Comparison of ENCODE assay signal across 12 mouse cellular contexts in genomic region chr9:42672982-42673381, GRCm38 (mm10).
DNase-seq lines count a peak whose midpoint lies in the region; ATAC-seq and TF ChIP-seq lines count a peak whose summit lies in the region.
"Had no signal": no experiment of that assay in that cellular context is flagged by ENCODE, and none has a peak within 500 bp of the region (broad histone marks: within the 10 kb centered on the region; RNA-seq: fewer than 3 reads in every experiment).

No protein-coding gene starts in this region.

- no peak for TF ChIP-seq POLR2A in limb, embryonic 14.5 days (IDR thresholded peaks at IDR 0.05; ENCODE audit: borderline replicate concordance, extremely low read depth, insufficient read depth, insufficient read length)

- no peaks in the 10 kb centered on the region for H3K36me3 ChIP-seq in heart, embryonic 16.5 days (ENCODE audit: control insufficient read depth, insufficient read depth)
- H3K36me3 ChIP-seq in heart, embryonic 11.5 days (ENCODE audit: control insufficient read depth, insufficient read depth, low read length) = no peaks in the 10 kb centered on the region
- H3K36me3 ChIP-seq in midbrain, embryonic 10.5 days = no peaks in the 10 kb centered on the region
- H3K36me3 ChIP-seq in midbrain, embryonic 16.5 days (ENCODE audit: control insufficient read depth, insufficient read depth, low read length) = no peaks in the 10 kb centered on the region
- no peaks in the 10 kb centered on the region for H3K36me3 ChIP-seq in limb, embryonic 14.5 days (ENCODE audit: control insufficient read depth, insufficient read depth, low read length)
- H3K36me3 ChIP-seq in stomach, postnatal 0 days (ENCODE audit: control insufficient read depth, insufficient read depth, low read length) = no peaks in the 10 kb centered on the region
- H3K36me3 ChIP-seq: embryonic facial prominence, embryonic 15.5 days had no signal

- 73% methylated on average over 8 of the region's 8 CpGs for WGBS in heart, embryonic 16.5 days
- 71% methylated on average over 8 of the region's 8 CpGs for WGBS in heart, embryonic 11.5 days (ENCODE audit: insufficient replicate concordance)
- WGBS in midbrain, embryonic 10.5 days = 81% methylated on average over 8 of the region's 8 CpGs
- WGBS in midbrain, embryonic 16.5 days = 56% methylated on average over 8 of the region's 8 CpGs
- 32% methylated on average over 8 of the region's 8 CpGs for WGBS in limb, embryonic 14.5 days
- WGBS in stomach, postnatal 0 days = 52% methylated on average over 8 of the region's 8 CpGs

- no peaks in the 10 kb centered on the region for H3K9me3 ChIP-seq in heart, embryonic 16.5 days (replicated peaks; ENCODE audit: control insufficient read depth, low read length)
- no peaks in the 10 kb centered on the region for H3K9me3 ChIP-seq in heart, embryonic 11.5 days (replicated peaks; ENCODE audit: control insufficient read depth, low read length)
- H3K9me3 ChIP-seq in midbrain, embryonic 10.5 days (replicated peaks) = no peaks in the 10 kb centered on the region
- H3K9me3 ChIP-seq in midbrain, embryonic 16.5 days (replicated peaks; ENCODE audit: control insufficient read depth, low read length, poor library complexity, severe bottlenecking) = no peaks in the 10 kb centered on the region
- H3K9me3 ChIP-seq in limb, embryonic 14.5 days (ENCODE audit: control insufficient read depth, low read length) = no peaks in the 10 kb centered on the region
- no peaks in the 10 kb centered on the region for H3K9me3 ChIP-seq in stomach, postnatal 0 days (ENCODE audit: control insufficient read depth, low read length)
- H3K9me3 ChIP-seq: embryonic facial prominence, embryonic 15.5 days had no signal

- no peak overlapping the region for H3K4me3 ChIP-seq in heart, embryonic 16.5 days (ENCODE audit: low read length)
- H3K4me3 ChIP-seq in heart, embryonic 11.5 days (ENCODE audit: low read depth, low read length) = no peak overlapping the region
- no peak overlapping the region for H3K4me3 ChIP-seq in midbrain, embryonic 10.5 days
- no peak overlapping the region for H3K4me3 ChIP-seq in midbrain, embryonic 16.5 days (ENCODE audit: low read depth, low read length)
- no peak overlapping the region for H3K4me3 ChIP-seq in limb, embryonic 14.5 days (replicated peaks; ENCODE audit: low read length)
- no peak overlapping the region for H3K4me3 ChIP-seq in stomach, postnatal 0 days (ENCODE audit: low read depth, low read length)
- H3K4me3 ChIP-seq in gastrocnemius, adult 2 months = no peak overlapping the region
- H3K4me3 ChIP-seq: embryonic facial prominence, embryonic 15.5 days had no signal

- intact Hi-C loops in gastrocnemius, adult 2 months (cut with DNase I) = no loop called here

- H3K9ac ChIP-seq in heart, embryonic 16.5 days (ENCODE audit: low read length) = no peak overlapping the region
- H3K9ac ChIP-seq in heart, embryonic 11.5 days (ENCODE audit: low read depth, low read length) = no peak overlapping the region
- no peak overlapping the region for H3K9ac ChIP-seq in midbrain, embryonic 16.5 days (ENCODE audit: low read depth, low read length)
- 0 out of 2 replicates have a peak overlapping the region, but pooled peaks have one; percentile 21 for H3K9ac ChIP-seq in limb, embryonic 14.5 days (ENCODE audit: low read depth, low read length, severe bottlenecking)
- no peak overlapping the region for H3K9ac ChIP-seq in stomach, postnatal 0 days (ENCODE audit: low read length)
- H3K9ac ChIP-seq: embryonic facial prominence, embryonic 15.5 days had no signal

- DNase-seq in midbrain, embryonic 10.5 days (ENCODE audit: low spot score) = no peak
- DNase-seq in limb, embryonic 14.5 days (ENCODE audit: low spot score) = no peak
- peak; percentile 15 for DNase-seq in stomach, postnatal 0 days (ENCODE audit: low spot score)
- no peak for DNase-seq in cerebellum, adult 8-10 months
- DNase-seq in gastrocnemius, adult 2 months = no peak
- DNase-seq: cerebellum, adult 11 months; left cerebral cortex, postnatal 4 days had no signal

- H3K4me1 ChIP-seq in heart, embryonic 16.5 days (ENCODE audit: control insufficient read depth, insufficient read depth, low read length) = no peaks in the 10 kb centered on the region
- H3K4me1 ChIP-seq in heart, embryonic 11.5 days (ENCODE audit: control insufficient read depth, insufficient read depth, low read length) = no peaks in the 10 kb centered on the region
- H3K4me1 ChIP-seq in midbrain, embryonic 10.5 days = peaks cover 46% of the 10 kb centered on the region
- H3K4me1 ChIP-seq in midbrain, embryonic 16.5 days (ENCODE audit: control insufficient read depth, insufficient read depth, low read length) = peaks cover 30% of the 10 kb centered on the region
- H3K4me1 ChIP-seq in limb, embryonic 14.5 days (ENCODE audit: control insufficient read depth, insufficient read depth, low read length) = peaks cover 14% of the 10 kb centered on the region
- H3K4me1 ChIP-seq in stomach, postnatal 0 days (replicated peaks; ENCODE audit: control insufficient read depth, insufficient read depth) = no peaks in the 10 kb centered on the region

- no peak for ATAC-seq in heart, embryonic 16.5 days (replicated peaks; ENCODE audit: extremely low read depth, insufficient read depth, low FRiP score)
- ATAC-seq in heart, embryonic 11.5 days (replicated peaks; ENCODE audit: insufficient number of reproducible peaks, low FRiP score, low TSS enrichment) = no peak
- no peak; the same call in 1 of the 2 replicates for ATAC-seq in midbrain, embryonic 16.5 days
- ATAC-seq in limb, embryonic 14.5 days (ENCODE audit: low FRiP score, low read depth) = no peak
- no peak for ATAC-seq in stomach, postnatal 0 days (ENCODE audit: low FRiP score, low TSS enrichment)
- ATAC-seq: inflammation-experienced regulatory T-cells, adult 6 months had no signal

- no peak for TF ChIP-seq CTCF in stomach, postnatal 0 days (IDR thresholded peaks at IDR 0.05; ENCODE audit: low read depth)
- TF ChIP-seq CTCF in gastrocnemius, adult 2 months (IDR thresholded peaks at IDR 0.05) = no peak

- H3K27ac ChIP-seq in heart, embryonic 16.5 days (ENCODE audit: low read length) = peak overlapping the region; percentile 47
- no peak overlapping the region for H3K27ac ChIP-seq in heart, embryonic 11.5 days (ENCODE audit: low read depth, low read length)
- H3K27ac ChIP-seq in midbrain, embryonic 10.5 days (replicated peaks) = peak overlapping the region; percentile 74
- no peak overlapping the region for H3K27ac ChIP-seq in midbrain, embryonic 16.5 days (ENCODE audit: low read length)
- 0 out of 2 replicates have a peak overlapping the region, but pooled peaks have one; percentile 44 for H3K27ac ChIP-seq in limb, embryonic 14.5 days (replicated peaks; ENCODE audit: low read depth, low read length)
- peak overlapping the region; percentile 58 for H3K27ac ChIP-seq in stomach, postnatal 0 days (replicated peaks)
- no peak overlapping the region for H3K27ac ChIP-seq in gastrocnemius, adult 2 months

- no peaks in the 10 kb centered on the region for H3K27me3 ChIP-seq in heart, embryonic 16.5 days (ENCODE audit: control insufficient read depth, insufficient read depth, low read length)
- 0 out of 2 replicates have a peak, but pooled peaks cover 3% of the 10 kb centered on the region for H3K27me3 ChIP-seq in heart, embryonic 11.5 days (ENCODE audit: control insufficient read depth, insufficient read depth, low read length)
- H3K27me3 ChIP-seq in midbrain, embryonic 10.5 days (ENCODE audit: low read depth, poor library complexity, severe bottlenecking) = no peaks in the 10 kb centered on the region
- H3K27me3 ChIP-seq in midbrain, embryonic 16.5 days (ENCODE audit: control insufficient read depth, insufficient read depth, low read depth, low read length) = no peaks in the 10 kb centered on the region
- no peaks in the 10 kb centered on the region for H3K27me3 ChIP-seq in limb, embryonic 14.5 days (ENCODE audit: control insufficient read depth, insufficient read depth, low read length)
- H3K27me3 ChIP-seq in stomach, postnatal 0 days (ENCODE audit: control insufficient read depth, insufficient read depth, low read length) = no peaks in the 10 kb centered on the region
- H3K27me3 ChIP-seq: embryonic facial prominence, embryonic 15.5 days had no signal

- TF ChIP-seq EP300 in stomach, postnatal 0 days (optimal IDR thresholded peaks at IDR 0.05) = no peak

- no peak overlapping the region for H3K4me2 ChIP-seq in heart, embryonic 16.5 days (ENCODE audit: low read depth, low read length)
- no peak overlapping the region for H3K4me2 ChIP-seq in heart, embryonic 11.5 days
- no peak overlapping the region for H3K4me2 ChIP-seq in midbrain, embryonic 16.5 days (ENCODE audit: low read length)
- H3K4me2 ChIP-seq in limb, embryonic 14.5 days (replicated peaks; ENCODE audit: low read depth, low read length, severe bottlenecking) = no peak overlapping the region
- H3K4me2 ChIP-seq in stomach, postnatal 0 days (replicated peaks; ENCODE audit: low read depth) = no peak overlapping the region
- H3K4me2 ChIP-seq: embryonic facial prominence, embryonic 15.5 days had no signal

Comparison
In these comparisons a context has a peak if more than half of its experiments do, and no peak if none do; other contexts are left out.
1. H3K27ac ChIP-seq: peak in heart, embryonic 16.5 days (single experiment), midbrain, embryonic 10.5 days (single experiment), limb, embryonic 14.5 days (single experiment) and stomach, postnatal 0 days (single experiment); none in heart, embryonic 11.5 days (single experiment), midbrain, embryonic 16.5 days (single experiment) and gastrocnemius, adult 2 months (single experiment).